Mouse (Mus musculus): ENCODE measurements at regions not wholly inside any gene's neighbourhood (a gene's known extent, or its start where the extent isn't known, plus 50 kb on each side); places are given as distances from the start of the nearest gene placed in this dataset.

DNA sequence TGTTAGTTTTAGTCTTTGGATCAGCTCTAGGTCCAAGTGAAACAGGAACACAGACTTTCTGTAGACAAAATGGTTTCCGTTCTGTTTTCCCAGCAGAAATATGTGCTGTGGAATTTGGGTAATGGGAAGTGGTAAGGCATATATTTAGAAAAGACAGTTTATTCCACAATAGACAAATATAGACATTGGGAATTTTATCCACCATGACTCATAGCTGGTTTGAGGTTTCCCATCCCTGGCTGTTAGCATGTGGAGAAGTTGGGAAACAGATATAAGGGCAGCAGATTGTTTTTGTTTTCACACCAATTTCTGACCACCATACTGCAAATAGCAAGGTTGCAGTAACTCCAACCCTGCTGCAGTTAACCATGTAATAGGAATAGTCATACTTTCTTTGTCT lies 385.0 kb upstream of the Adam34 start:
- no peak for ATAC-seq (ENCODE audit: low FRiP score, low TSS enrichment)
- no peaks in the 10 kb centered on the region for H3K36me3 ChIP-seq (ENCODE audit: insufficient read depth, low read length)
- 76% methylated on average over 1 of the region's 1 CpGs for WGBS
- H3K4me1 ChIP-seq (ENCODE audit: insufficient read depth, low read length): no peaks in the 10 kb centered on the region
- no peak overlapping the region for H3K9ac ChIP-seq (replicated peaks; ENCODE audit: low read length)
- no peak overlapping the region for H3K27ac ChIP-seq (ENCODE audit: low read length)
- no peak overlapping the region for H3K4me3 ChIP-seq (ENCODE audit: low read length)
- H3K9me3 ChIP-seq (ENCODE audit: low read length): no peaks in the 10 kb centered on the region
- H3K27me3 ChIP-seq (ENCODE audit: insufficient read depth, low read length): no peaks in the 10 kb centered on the region
- no peak overlapping the region for H3K4me2 ChIP-seq (replicated peaks; ENCODE audit: low read depth, low read length)

DNA sequence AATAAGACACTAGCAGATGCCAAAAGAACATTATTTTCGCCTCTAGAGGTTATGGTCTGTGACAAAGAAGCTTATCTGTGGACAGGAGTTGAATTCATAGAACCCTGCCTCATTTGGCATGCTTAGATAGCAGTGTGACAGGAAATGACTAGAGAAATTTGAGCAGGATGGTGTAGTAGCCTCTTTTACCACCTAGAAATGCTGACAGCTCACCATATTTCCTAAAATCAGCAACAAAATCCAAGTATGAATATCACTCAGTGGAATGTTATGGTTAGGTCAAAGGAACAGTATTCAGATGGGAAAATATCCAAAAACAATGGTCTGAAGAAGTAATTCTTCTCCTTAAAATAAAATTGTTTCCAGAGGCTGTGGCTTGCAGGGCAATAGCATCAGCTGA lies 383.6 kb upstream of the Adam34 start:
- no peak overlapping the region for H3K4me3 ChIP-seq (ENCODE audit: low read length)
- no peaks in the 10 kb centered on the region for H3K36me3 ChIP-seq (ENCODE audit: insufficient read depth, low read length)
- no peaks in the 10 kb centered on the region for H3K27me3 ChIP-seq (ENCODE audit: insufficient read depth, low read length)
- no peak overlapping the region for H3K27ac ChIP-seq (ENCODE audit: low read length)
- H3K4me1 ChIP-seq (ENCODE audit: insufficient read depth, low read length): no peaks in the 10 kb centered on the region
- no peaks in the 10 kb centered on the region for H3K9me3 ChIP-seq (ENCODE audit: low read length)
- H3K4me2 ChIP-seq (replicated peaks; ENCODE audit: low read depth, low read length): no peak overlapping the region
- 48% methylated on average over 1 of the region's 1 CpGs for WGBS
- no peak for ATAC-seq (ENCODE audit: low FRiP score, low TSS enrichment)
- no peak overlapping the region for H3K9ac ChIP-seq (replicated peaks; ENCODE audit: low read length)

DNA sequence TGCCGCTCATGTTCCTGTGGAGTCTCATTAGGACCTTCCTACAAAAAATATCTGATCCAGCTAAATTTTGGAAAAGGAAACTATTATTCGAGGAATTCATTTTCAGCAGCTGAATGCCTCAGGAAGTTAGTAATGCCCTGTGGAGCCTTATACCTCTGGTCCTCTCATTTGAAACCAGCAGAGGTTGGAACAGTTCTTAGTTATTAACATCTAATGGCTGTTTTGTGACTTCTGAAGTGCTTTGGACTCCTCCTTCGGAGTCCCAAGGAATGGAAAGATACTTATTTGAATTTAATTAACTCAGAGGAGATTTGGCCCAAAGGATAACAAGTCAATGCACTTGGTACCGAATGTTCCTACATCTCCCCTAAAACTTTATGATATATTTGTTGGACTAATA lies 372.2 kb upstream of the Adam34 start:
- H3K4me1 ChIP-seq (ENCODE audit: insufficient read depth, low read length): no peaks in the 10 kb centered on the region
- WGBS: 80% methylated on average over 4 of the region's 4 CpGs
- no peak overlapping the region for H3K27ac ChIP-seq (ENCODE audit: low read length)
- no peaks in the 10 kb centered on the region for H3K9me3 ChIP-seq (ENCODE audit: low read length)
- H3K9ac ChIP-seq (replicated peaks; ENCODE audit: low read length): no peak overlapping the region
- H3K36me3 ChIP-seq (ENCODE audit: insufficient read depth, low read length): no peaks in the 10 kb centered on the region
- no peak overlapping the region for H3K4me2 ChIP-seq (replicated peaks; ENCODE audit: low read depth, low read length)
- no peak for ATAC-seq (ENCODE audit: low FRiP score, low TSS enrichment)
- no peaks in the 10 kb centered on the region for H3K27me3 ChIP-seq (ENCODE audit: insufficient read depth, low read length)
- H3K4me3 ChIP-seq (ENCODE audit: low read length): no peak overlapping the region

DNA sequence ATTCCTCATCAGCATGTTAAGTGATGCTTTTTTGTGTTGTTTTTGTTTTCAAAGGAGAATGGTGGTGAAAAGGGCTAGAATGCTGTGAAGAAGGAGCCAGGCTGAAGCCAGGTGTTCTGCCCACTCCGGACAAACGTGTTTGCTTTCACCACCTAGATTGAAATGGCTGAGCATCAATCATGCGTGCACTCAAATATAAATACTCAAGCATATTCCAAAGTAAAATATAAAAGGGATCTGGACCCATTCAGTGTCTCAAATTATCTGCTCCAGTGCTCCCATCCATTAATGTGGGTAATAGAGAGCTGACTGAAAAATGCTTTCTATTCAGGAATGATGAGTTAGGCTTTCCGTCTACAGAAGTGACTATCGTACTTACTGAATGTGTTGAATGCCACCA lies 349.0 kb upstream of the Adam34 start:
- no peak overlapping the region for H3K9ac ChIP-seq (replicated peaks; ENCODE audit: low read length)
- no peaks in the 10 kb centered on the region for H3K27me3 ChIP-seq (ENCODE audit: insufficient read depth, low read length)
- H3K4me3 ChIP-seq (ENCODE audit: low read length): no peak overlapping the region
- no peaks in the 10 kb centered on the region for H3K36me3 ChIP-seq (ENCODE audit: insufficient read depth, low read length)
- no peaks in the 10 kb centered on the region for H3K4me1 ChIP-seq (ENCODE audit: insufficient read depth, low read length)
- 64% methylated on average over 5 of the region's 5 CpGs for WGBS
- no peak overlapping the region for H3K4me2 ChIP-seq (replicated peaks; ENCODE audit: low read depth, low read length)
- ATAC-seq (ENCODE audit: low FRiP score, low TSS enrichment): no peak
- H3K27ac ChIP-seq (ENCODE audit: low read length): no peak overlapping the region
- no peaks in the 10 kb centered on the region for H3K9me3 ChIP-seq (ENCODE audit: low read length)

DNA sequence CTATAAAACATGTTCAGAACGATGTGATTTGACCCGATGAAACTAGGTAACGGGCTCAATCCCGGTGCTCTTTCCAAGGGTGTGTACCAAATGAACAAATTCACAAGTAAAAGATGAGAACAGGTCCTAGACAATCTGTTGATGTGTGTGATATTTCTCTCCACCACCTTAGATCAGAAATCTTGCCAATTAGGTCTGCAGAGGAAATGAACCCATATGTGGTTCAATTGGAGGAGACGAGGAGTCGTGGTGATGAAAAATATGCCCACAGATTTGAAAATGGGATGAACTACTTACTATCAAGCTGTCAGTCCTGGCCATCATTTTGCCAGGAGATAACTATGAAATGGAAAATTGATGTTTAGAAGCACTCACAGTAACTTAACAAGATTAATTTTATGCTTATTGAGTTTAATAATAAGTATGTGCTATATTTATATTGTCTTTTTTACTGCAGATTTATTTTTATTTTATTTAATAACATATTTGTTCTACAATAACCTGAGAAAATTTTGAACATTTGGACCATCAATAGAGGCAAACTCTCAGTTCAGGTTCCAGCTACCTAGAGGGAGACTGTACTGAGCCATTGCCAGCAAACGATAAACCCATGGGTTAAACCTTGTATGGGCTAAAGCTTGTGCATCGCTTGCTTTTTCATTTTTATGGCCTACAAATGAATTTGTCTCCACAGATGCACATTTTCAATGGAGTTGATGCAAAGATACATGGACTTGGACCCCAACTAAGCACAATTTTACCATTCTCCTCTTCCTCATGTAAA lies 332.9 kb upstream of the Adam34 start:
- 94% methylated on average over 8 of the region's 8 CpGs for WGBS
- H3K27me3 ChIP-seq (ENCODE audit: insufficient read depth, low read length): no peaks in the 10 kb centered on the region
- ATAC-seq (ENCODE audit: low FRiP score, low TSS enrichment): no peak
- no peaks in the 10 kb centered on the region for H3K36me3 ChIP-seq (ENCODE audit: insufficient read depth, low read length)
- H3K27ac ChIP-seq (ENCODE audit: low read length): no peak overlapping the region
- H3K9ac ChIP-seq (replicated peaks; ENCODE audit: low read length): no peak overlapping the region
- no peaks in the 10 kb centered on the region for H3K9me3 ChIP-seq (ENCODE audit: low read length)
- no peaks in the 10 kb centered on the region for H3K4me1 ChIP-seq (ENCODE audit: insufficient read depth, low read length)
- no peak overlapping the region for H3K4me3 ChIP-seq (ENCODE audit: low read length)
- H3K4me2 ChIP-seq (replicated peaks; ENCODE audit: low read depth, low read length): no peak overlapping the region

DNA sequence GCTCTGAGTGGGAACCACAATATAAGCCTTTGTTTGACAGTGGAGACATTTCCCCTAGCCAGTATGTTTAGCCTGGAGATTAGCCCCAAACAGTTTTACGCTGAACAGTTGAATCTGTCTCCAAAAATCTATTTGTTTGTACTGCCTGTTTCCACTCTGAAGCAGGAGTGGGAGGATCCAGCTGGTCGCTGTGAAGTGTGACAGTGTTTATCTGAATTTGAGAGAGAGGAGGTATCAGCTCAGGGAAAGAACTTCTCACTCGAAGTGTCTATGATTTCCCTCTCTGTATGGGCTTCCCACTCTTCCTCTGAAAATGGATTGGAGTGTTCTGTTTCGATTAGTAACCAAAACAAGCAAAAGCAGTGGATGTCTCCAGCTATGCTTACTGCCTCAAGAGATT lies 324.4 kb upstream of the Adam34 start:
- Histone ChIP-seq H3K4me2 (replicated peaks; ENCODE audit: low read depth, low read length) (no peak overlapping the region), H3K9ac (replicated peaks; ENCODE audit: low read length) (no peak overlapping the region), H3K27ac (ENCODE audit: low read length) (0 out of 2 replicates have a peak overlapping the region, but pooled peaks have one; percentile 37), H3K4me1 (ENCODE audit: insufficient read depth, low read length) (peaks cover 8% of the 10 kb centered on the region), H3K4me3 (ENCODE audit: low read length) (no peak overlapping the region), H3K27me3 (ENCODE audit: insufficient read depth, low read length) (no peaks in the 10 kb centered on the region), H3K9me3 (ENCODE audit: low read length) (no peaks in the 10 kb centered on the region), H3K36me3 (ENCODE audit: insufficient read depth, low read length) (no peaks in the 10 kb centered on the region)
- peak; percentile 74 for ATAC-seq (ENCODE audit: low FRiP score, low TSS enrichment)
- WGBS: 24% methylated on average over 4 of the region's 4 CpGs

DNA sequence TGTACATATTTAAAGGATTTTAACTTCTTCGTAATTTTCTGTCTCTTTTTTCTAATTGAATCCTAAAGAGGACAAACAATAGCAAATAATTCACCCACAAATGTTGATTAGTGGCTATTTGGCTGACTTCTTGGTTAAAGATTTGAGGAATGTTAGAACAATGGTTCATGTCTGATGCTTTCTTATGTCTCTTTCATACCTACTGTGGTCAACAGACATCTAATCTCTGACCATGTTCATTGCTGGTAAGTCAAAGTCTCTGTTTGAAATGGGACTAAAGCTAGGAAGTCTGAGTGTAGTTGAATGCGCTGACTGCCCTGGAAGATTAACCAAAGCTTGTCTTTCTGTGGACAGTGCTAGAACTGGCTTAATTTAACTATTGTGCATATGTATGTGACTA lies 321.5 kb upstream of the Adam34 start:
- 82% methylated on average over 2 of the region's 2 CpGs for WGBS
- ATAC-seq (ENCODE audit: low FRiP score, low TSS enrichment): peak; percentile 54
- Histone ChIP-seq H3K4me3 (ENCODE audit: low read length) (no peak overlapping the region), H3K4me2 (replicated peaks; ENCODE audit: low read depth, low read length) (no peak overlapping the region), H3K9ac (replicated peaks; ENCODE audit: low read length) (no peak overlapping the region), H3K9me3 (ENCODE audit: low read length) (no peaks in the 10 kb centered on the region), H3K36me3 (ENCODE audit: insufficient read depth, low read length) (no peaks in the 10 kb centered on the region), H3K4me1 (ENCODE audit: insufficient read depth, low read length) (peaks cover 14% of the 10 kb centered on the region), H3K27me3 (ENCODE audit: insufficient read depth, low read length) (no peaks in the 10 kb centered on the region), H3K27ac (ENCODE audit: low read length) (no peak overlapping the region)

DNA sequence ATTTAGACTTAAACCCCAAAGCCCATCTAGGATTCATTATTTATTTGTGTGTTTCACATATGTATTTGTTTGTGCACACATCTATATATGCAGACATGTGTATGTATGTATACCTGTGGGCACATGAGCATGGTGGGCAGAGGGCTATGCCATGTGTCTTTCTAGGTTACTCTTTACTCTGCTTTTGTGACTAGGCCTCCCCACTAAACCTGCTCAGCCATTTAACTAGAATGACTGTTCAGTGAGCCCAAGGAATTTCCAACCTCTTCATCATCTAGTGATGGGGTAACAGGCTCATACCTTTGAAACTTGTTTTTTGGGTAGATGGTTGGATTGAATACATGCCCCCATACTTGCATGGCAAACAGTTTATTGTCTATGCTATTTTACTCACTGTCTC lies 321.1 kb upstream of the Adam34 start:
- Histone ChIP-seq H3K36me3 (ENCODE audit: insufficient read depth, low read length) (no peaks in the 10 kb centered on the region), H3K27ac (ENCODE audit: low read length) (no peak overlapping the region), H3K27me3 (ENCODE audit: insufficient read depth, low read length) (no peaks in the 10 kb centered on the region), H3K4me1 (ENCODE audit: insufficient read depth, low read length) (peaks cover 14% of the 10 kb centered on the region), H3K4me2 (replicated peaks; ENCODE audit: low read depth, low read length) (no peak overlapping the region), H3K9ac (replicated peaks; ENCODE audit: low read length) (no peak overlapping the region), H3K9me3 (ENCODE audit: low read length) (no peaks in the 10 kb centered on the region), H3K4me3 (ENCODE audit: low read length) (no peak overlapping the region)
- peak; percentile 72 for ATAC-seq (ENCODE audit: low FRiP score, low TSS enrichment)

DNA sequence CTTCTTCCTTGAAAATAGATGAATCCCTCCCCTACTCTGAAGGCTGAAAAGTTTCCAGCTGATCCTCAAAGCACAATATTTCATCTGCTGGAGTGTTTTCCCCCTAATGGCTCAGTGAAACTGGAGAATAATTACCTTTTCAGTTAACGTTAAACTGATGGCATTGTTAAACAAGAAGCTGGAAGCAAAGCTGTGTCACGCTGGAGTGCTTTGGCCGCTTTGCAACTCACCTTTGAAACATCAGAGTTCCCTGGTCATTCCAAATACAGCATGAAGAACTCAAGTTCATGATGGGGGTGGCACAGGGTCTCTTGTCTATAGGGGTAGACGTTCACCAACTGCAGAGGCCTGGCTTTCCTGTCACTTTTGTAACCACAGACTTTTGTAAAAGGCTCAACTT lies 317.9 kb upstream of the Adam34 start:
- 18% methylated on average over 4 of the region's 4 CpGs for WGBS
- Histone ChIP-seq H3K4me3 (ENCODE audit: low read length) (no peak overlapping the region), H3K4me2 (replicated peaks; ENCODE audit: low read depth, low read length) (no peak overlapping the region), H3K4me1 (ENCODE audit: insufficient read depth, low read length) (peaks cover 6% of the 10 kb centered on the region; the same call in 1 of the 2 replicates), H3K9ac (replicated peaks; ENCODE audit: low read length) (no peak overlapping the region), H3K27ac (ENCODE audit: low read length) (peak overlapping the region; percentile 56; the same call in 1 of the 2 replicates), H3K27me3 (ENCODE audit: insufficient read depth, low read length) (no peaks in the 10 kb centered on the region), H3K9me3 (ENCODE audit: low read length) (no peaks in the 10 kb centered on the region), H3K36me3 (ENCODE audit: insufficient read depth, low read length) (no peaks in the 10 kb centered on the region)
- ATAC-seq (ENCODE audit: low FRiP score, low TSS enrichment): peak; percentile 83; the same call in 1 of the 2 replicates

DNA sequence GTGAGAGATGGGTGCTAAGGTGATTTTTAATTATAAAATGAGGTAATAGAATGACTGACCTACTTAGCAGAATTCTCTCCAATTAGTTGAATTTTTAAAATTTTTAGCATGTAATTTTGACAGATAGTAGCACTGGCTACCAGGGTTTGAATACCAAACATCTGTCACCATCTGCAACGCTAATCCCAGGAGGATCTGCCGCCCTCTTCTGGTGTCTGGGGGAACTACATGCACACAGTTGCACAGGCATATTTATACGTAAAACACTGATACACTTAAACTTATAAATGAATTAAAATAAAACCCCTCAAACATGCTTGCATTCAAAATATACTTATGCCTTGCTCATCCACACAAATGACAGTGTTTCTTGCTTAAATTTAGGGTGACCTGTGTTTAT lies 316.1 kb upstream of the Adam34 start:
- H3K36me3 ChIP-seq (ENCODE audit: insufficient read depth, low read length): no peaks in the 10 kb centered on the region
- no peaks in the 10 kb centered on the region for H3K27me3 ChIP-seq (ENCODE audit: insufficient read depth, low read length)
- ATAC-seq (ENCODE audit: low FRiP score, low TSS enrichment): no peak
- no peaks in the 10 kb centered on the region for H3K9me3 ChIP-seq (ENCODE audit: low read length)
- no peak overlapping the region for H3K9ac ChIP-seq (replicated peaks; ENCODE audit: low read length)
- H3K4me3 ChIP-seq (ENCODE audit: low read length): no peak overlapping the region
- 36% methylated on average over 3 of the region's 3 CpGs for WGBS
- no peak overlapping the region for H3K4me2 ChIP-seq (replicated peaks; ENCODE audit: low read depth, low read length)
- H3K27ac ChIP-seq (ENCODE audit: low read length): no peak overlapping the region
- peaks cover 6% of the 10 kb centered on the region; the same call in 1 of the 2 replicates for H3K4me1 ChIP-seq (ENCODE audit: insufficient read depth, low read length)

Measured in kidney, embryonic 16.5 days (tissue).